Mouse (Mus musculus) liver, adult 2 months (tissue): ENCODE measurements around the gene Phc1.

Experiments
- CTCF ChIP-seq: fragments of 200-500 bp; IDR thresholded peaks from 2 replicates; pipeline ENCODE4 v1.5.1; 2011; ENCODE audit warnings: low read depth, low read length, control low read depth
- POLR2A ChIP-seq: fragments of 200-500 bp; IDR thresholded peaks from 2 replicates; pipeline ENCODE4 v1.6.1; 2011; ENCODE audit warnings: low read length, control low read depth; ENCODE audit not compliant: insufficient read depth; ENCODE audit errors: extremely low read depth

DNA sequence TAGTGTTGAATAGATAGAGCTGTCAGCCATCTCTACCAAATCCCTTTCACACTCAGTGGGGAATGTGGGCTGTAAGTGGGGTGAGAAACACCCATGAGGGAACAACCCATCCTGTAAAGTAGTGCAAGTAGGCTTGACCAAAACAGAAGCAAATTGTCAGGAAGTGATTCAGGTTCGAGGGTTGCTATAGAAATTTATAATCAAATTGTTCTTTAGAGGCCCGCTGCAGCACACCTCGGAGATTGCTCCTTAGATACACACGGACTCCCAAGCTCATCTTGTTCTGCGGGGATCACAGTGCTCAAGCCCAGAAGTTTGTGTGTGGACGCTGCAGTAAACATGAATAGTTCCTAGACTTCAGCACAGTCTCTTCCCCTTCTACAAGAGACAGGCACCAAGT lies 57.6 kb downstream of the Phc1 start, which contains the start of gene Klrg1:
- TF ChIP-seq POLR2A = no peak
- no peak for TF ChIP-seq CTCF
